Comparison of ENCODE assay signal across 28 mouse cellular contexts in genomic region chr5:25153491-25153890, GRCm38 (mm10). TPM values are rescaled to one million over a fixed set of nuclear protein-coding genes. Genes with fewer than 3 reads are reported as not detected.
A peak's percentile ranks its signal among the peaks of the same experiment; 100 is the strongest.
DNase-seq lines count a peak whose midpoint lies in the region; ATAC-seq and TF ChIP-seq lines count a peak whose summit lies in the region.
"Had no signal": no experiment of that assay in that cellular context is flagged by ENCODE, and none has a peak within 500 bp of the region (broad histone marks: within the 10 kb centered on the region; RNA-seq: fewer than 3 reads in every experiment).

No protein-coding gene starts in this region.

- H3K79me2 ChIP-seq in liver, adult 2 months (ENCODE audit: control insufficient read depth, insufficient read depth, low read length): no peaks in the 10 kb centered on the region

- ATAC-seq in liver, embryonic 11.5 days (replicated peaks; ENCODE audit: low FRiP score): no peak
- peak; percentile 93 for ATAC-seq in liver, postnatal 0 days
- ATAC-seq in liver, embryonic 12.5 days: no peak
- ATAC-seq: activated CD4-positive, CD25-positive, alpha-beta regulatory T cell, adult 4 months; CD4-positive, CD25-positive, alpha-beta regulatory T cell, adult 4 months; forebrain, embryonic 13.5 days; forebrain, embryonic 15.5 days; Patski had no signal

- no peak for TF ChIP-seq POLR2A in liver, adult 2 months (IDR thresholded peaks at IDR 0.05; ENCODE audit: extremely low read depth, insufficient read depth, low read length)

- no peak overlapping the region for H3K4me3 ChIP-seq in heart, embryonic 10.5 days
- H3K4me3 ChIP-seq in liver, adult 2 months (ENCODE audit: insufficient read depth, low read depth, low read length): no peak overlapping the region
- H3K4me3 ChIP-seq in liver, embryonic 11.5 days (ENCODE audit: low read depth, low read length): no peak overlapping the region
- no peak overlapping the region for H3K4me3 ChIP-seq in liver, postnatal 0 days (ENCODE audit: low read depth, low read length)
- H3K4me3 ChIP-seq in liver, embryonic 12.5 days: no peak overlapping the region
- H3K4me3 ChIP-seq: embryonic facial prominence, embryonic 10.5 days; embryonic facial prominence, embryonic 12.5 days; forebrain, embryonic 13.5 days; forebrain, embryonic 15.5 days had no signal

- H3K4me1 ChIP-seq in heart, embryonic 10.5 days: 0 out of 2 replicates have a peak, but pooled peaks cover 4% of the 10 kb centered on the region
- peaks cover 26% of the 10 kb centered on the region for H3K4me1 ChIP-seq in liver, adult 2 months (ENCODE audit: control insufficient read depth, insufficient read depth, low read length)
- no peaks in the 10 kb centered on the region for H3K4me1 ChIP-seq in liver, embryonic 11.5 days (replicated peaks; ENCODE audit: control insufficient read depth, insufficient read depth, low read length)
- peaks cover 3% of the 10 kb centered on the region; the same call in 1 of the 2 replicates for H3K4me1 ChIP-seq in liver, postnatal 0 days (ENCODE audit: insufficient read depth)
- no peaks in the 10 kb centered on the region for H3K4me1 ChIP-seq in liver, embryonic 12.5 days
- H3K4me1 ChIP-seq: embryonic facial prominence, embryonic 12.5 days; forebrain, embryonic 15.5 days had no signal

- TF ChIP-seq CTCF in liver, adult 2 months (IDR thresholded peaks at IDR 0.05; ENCODE audit: low read depth, low read length): no peak
- no peak for TF ChIP-seq CTCF in liver, postnatal 0 days (IDR thresholded peaks at IDR 0.05; ENCODE audit: low read depth)

- TF ChIP-seq EP300 in liver, postnatal 0 days (IDR thresholded peaks at IDR 0.05; ENCODE audit: low read depth): no peak

- 81% methylated on average over 2 of the region's 2 CpGs for WGBS in heart, embryonic 10.5 days
- WGBS in liver, adult 2 months: 23% methylated on average over 2 of the region's 2 CpGs
- 72% methylated on average over 2 of the region's 2 CpGs for WGBS in liver, embryonic 11.5 days
- WGBS in liver, postnatal 0 days (ENCODE audit: insufficient replicate concordance): 55% methylated on average over 2 of the region's 2 CpGs
- WGBS in liver, embryonic 12.5 days (ENCODE audit: insufficient replicate concordance): 56% methylated on average over 2 of the region's 2 CpGs

- no peak overlapping the region for H3K4me2 ChIP-seq in liver, embryonic 11.5 days
- H3K4me2 ChIP-seq in liver, postnatal 0 days (ENCODE audit: low read depth, low read length): no peak overlapping the region
- H3K4me2 ChIP-seq in liver, embryonic 12.5 days: no peak overlapping the region
- H3K4me2 ChIP-seq: embryonic facial prominence, embryonic 12.5 days; forebrain, embryonic 13.5 days; forebrain, embryonic 15.5 days had no signal

- H3K36me3 ChIP-seq in heart, embryonic 10.5 days: no peaks in the 10 kb centered on the region
- no peaks in the 10 kb centered on the region for H3K36me3 ChIP-seq in liver, adult 2 months (ENCODE audit: control insufficient read depth, insufficient read depth, low read length)
- no peaks in the 10 kb centered on the region for H3K36me3 ChIP-seq in liver, embryonic 11.5 days (ENCODE audit: control insufficient read depth, insufficient read depth, low read length)
- no peaks in the 10 kb centered on the region for H3K36me3 ChIP-seq in liver, postnatal 0 days (replicated peaks; ENCODE audit: insufficient read depth, low read length)
- H3K36me3 ChIP-seq in liver, embryonic 12.5 days: no peaks in the 10 kb centered on the region
- H3K36me3 ChIP-seq: embryonic facial prominence, embryonic 10.5 days; embryonic facial prominence, embryonic 12.5 days; forebrain, embryonic 15.5 days; G1E had no signal

- no peak overlapping the region for H3K9ac ChIP-seq in liver, adult 2 months (ENCODE audit: low read depth, low read length)
- no peak overlapping the region for H3K9ac ChIP-seq in liver, embryonic 11.5 days (ENCODE audit: low read depth, low read length)
- no peak overlapping the region for H3K9ac ChIP-seq in liver, postnatal 0 days (replicated peaks)
- no peak overlapping the region for H3K9ac ChIP-seq in liver, embryonic 12.5 days
- H3K9ac ChIP-seq: embryonic facial prominence, embryonic 12.5 days; forebrain, embryonic 13.5 days; forebrain, embryonic 15.5 days had no signal

- no peaks in the 10 kb centered on the region for H3K27me3 ChIP-seq in heart, embryonic 10.5 days (ENCODE audit: insufficient read depth, poor library complexity, severe bottlenecking)
- no peaks in the 10 kb centered on the region for H3K27me3 ChIP-seq in liver, adult 2 months (ENCODE audit: control insufficient read depth, insufficient read depth, low read length)
- H3K27me3 ChIP-seq in liver, embryonic 11.5 days (replicated peaks; ENCODE audit: control insufficient read depth, insufficient read depth, low read length): no peaks in the 10 kb centered on the region
- H3K27me3 ChIP-seq in liver, postnatal 0 days (ENCODE audit: insufficient read depth, low read length): no peaks in the 10 kb centered on the region
- no peaks in the 10 kb centered on the region for H3K27me3 ChIP-seq in liver, embryonic 12.5 days (replicated peaks)
- H3K27me3 ChIP-seq: embryonic facial prominence, embryonic 12.5 days; forebrain, embryonic 13.5 days; forebrain, embryonic 15.5 days had no signal

- H3K27ac ChIP-seq in heart, embryonic 10.5 days: no peak overlapping the region
- H3K27ac ChIP-seq in liver, adult 2 months (replicated peaks; ENCODE audit: insufficient read depth, low read depth, low read length): peak overlapping the region; percentile 86
- H3K27ac ChIP-seq in liver, embryonic 11.5 days (ENCODE audit: low read depth, low read length): no peak overlapping the region
- peak overlapping the region; percentile 77 for H3K27ac ChIP-seq in liver, postnatal 0 days (ENCODE audit: low read depth)
- H3K27ac ChIP-seq in liver, embryonic 12.5 days: no peak overlapping the region
- H3K27ac ChIP-seq: embryonic facial prominence, embryonic 10.5 days; embryonic facial prominence, embryonic 12.5 days; forebrain, embryonic 13.5 days; forebrain, embryonic 15.5 days had no signal

- DNase-seq in heart, adult 11 months: peak; percentile 80
- DNase-seq in heart, embryonic 10.5 days (ENCODE audit: low spot score): no peak
- DNase-seq in liver, adult 2 months (ENCODE audit: extremely low read depth, low read depth, low spot score): peak; percentile 94
- DNase-seq in liver, embryonic 11.5 days (ENCODE audit: low spot score): no peak
- no peak for DNase-seq in liver, postnatal 0 days
- DNase-seq: adrenal gland, adult 8-10 months; adrenal gland, postnatal 14 days; adrenal gland, postnatal 36 days; B cell, adult 2 months; cerebellum, adult 11-12 months; cerebellum, adult 2 months; cerebellum, adult 9-10 months; cerebellum, postnatal 10 days; cerebellum, postnatal 25 days had no signal

- H3K9me3 ChIP-seq in heart, embryonic 10.5 days: no peaks in the 10 kb centered on the region
- no peaks in the 10 kb centered on the region for H3K9me3 ChIP-seq in liver, embryonic 11.5 days (ENCODE audit: control insufficient read depth, low read length)
- H3K9me3 ChIP-seq in liver, postnatal 0 days (ENCODE audit: low read length): no peaks in the 10 kb centered on the region
- no peaks in the 10 kb centered on the region for H3K9me3 ChIP-seq in liver, embryonic 12.5 days (replicated peaks)
- H3K9me3 ChIP-seq: embryonic facial prominence, embryonic 10.5 days; embryonic facial prominence, embryonic 12.5 days; forebrain, embryonic 13.5 days; forebrain, embryonic 15.5 days; G1E had no signal

RNA-seq across cellular contexts. Expression of gene Galntl5, which starts 27.8 kb away (rescaled TPM):
- not detected in 2 replicates for polyA plus RNA-seq in heart, embryonic 10.5 days (2016; fragmentation: Nextera tagmentation; extraction: Ambion mirVana)
- not detected in 2 replicates for total RNA-seq in liver, adult 2 months (2014; rRNA removed)
- not detected in 2 replicates for polyA plus RNA-seq in liver, adult 2 months (2012; rRNA removed)
- not detected in 2 replicates for polyA plus RNA-seq in liver, embryonic 11.5 days (2014; fragmentation: Nextera tagmentation; extraction: Ambion mirVana)
- not detected in 2 replicates for polyA plus RNA-seq in liver, postnatal 0 days (2015; fragmentation: Nextera tagmentation; extraction: Ambion mirVana)
- not detected in 2 replicates for polyA plus RNA-seq in liver, embryonic 12.5 days (2016; fragmentation: Nextera tagmentation; extraction: Ambion mirVana)
- total RNA-seq: adrenal gland, adult 18-20 months; adrenal gland, adult 8-10 months; adrenal gland, postnatal 14 days; adrenal gland, postnatal 36 days; CH12.LX; G1E had no signal
- polyA plus RNA-seq: activated CD4-positive, CD25-positive, alpha-beta regulatory T cell, adult 4 months; CD4-positive, CD25-positive, alpha-beta regulatory T cell, adult 4 months; cerebellum, adult 2 months; cortical plate, adult 2 months; embryonic facial prominence, embryonic 10.5 days; embryonic facial prominence, embryonic 12.5 days; embryonic facial prominence, embryonic 14.5 days; forebrain, embryonic 11.5 days; forebrain, embryonic 13.5 days; forebrain, embryonic 15.5 days; G1E; Patski had no signal

RNA-seq across cellular contexts. Expression of gene Prkag2, which starts 53.0 kb away (rescaled TPM):
- polyA plus RNA-seq in heart, embryonic 10.5 days (2016; fragmentation: Nextera tagmentation; extraction: Ambion mirVana): 65.1 and 100 TPM in 2 replicates
- 19.1 and 21.1 TPM in 2 replicates for total RNA-seq in liver, adult 2 months (2014; rRNA removed)
- 12.4 and 14.8 TPM in 2 replicates for polyA plus RNA-seq in liver, adult 2 months (2012; rRNA removed)
- polyA plus RNA-seq in liver, embryonic 11.5 days (2014; fragmentation: Nextera tagmentation; extraction: Ambion mirVana): 12.8 and 15.8 TPM in 2 replicates
- polyA plus RNA-seq in liver, postnatal 0 days (2015; fragmentation: Nextera tagmentation; extraction: Ambion mirVana): 6.8 and 7.3 TPM in 2 replicates
- 7.2 TPM in 2 replicates for polyA plus RNA-seq in liver, embryonic 12.5 days (2016; fragmentation: Nextera tagmentation; extraction: Ambion mirVana)
- total RNA-seq: G1E had no signal
- polyA plus RNA-seq: G1E had no signal

Comparison
In these comparisons a context has a peak if more than half of its experiments do, and no peak if none do; other contexts are left out.
1. DNase-seq: peak in heart, adult 11 months (single experiment) and liver, adult 2 months (single experiment); none in heart, embryonic 10.5 days (single experiment), liver, embryonic 11.5 days (single experiment) and liver, postnatal 0 days (single experiment).
2. H3K27ac ChIP-seq: peak in liver, adult 2 months (single experiment) and liver, postnatal 0 days (single experiment); none in heart, embryonic 10.5 days (single experiment), liver, embryonic 11.5 days (single experiment) and liver, embryonic 12.5 days (single experiment).